Mouse (Mus musculus) neutrophil, adult 5-6 weeks (primary cell): Measurements from ENCODE around the gene Snx9. TPM values are rescaled to one million over a fixed set of nuclear protein-coding genes. Genes with fewer than 3 reads are reported as not detected.

ENCODE experiments used
- ATAC-seq: fragments of 151-379, 151-347 bp; 2 replicates; pipeline ENCODE4 v1.8.0; 2017; ENCODE audit warnings: mild to moderate bottlenecking, moderate TSS enrichment; ENCODE audit not compliant: insufficient number of reproducible peaks, poor library complexity, low FRiP score, severe bottlenecking; ENCODE audit errors: extremely low read depth
- total RNA-seq: library from RNA; stranded (forward); fragments of 200-1000 nt; gene quantifications from 2 replicates; pipeline ENCODE4 v1.2.3, GENCODE M21; 2017

The Snx9 gene
- total RNA-seq, 1 experiment from 2014 or later: 73.9 TPM

DNA sequence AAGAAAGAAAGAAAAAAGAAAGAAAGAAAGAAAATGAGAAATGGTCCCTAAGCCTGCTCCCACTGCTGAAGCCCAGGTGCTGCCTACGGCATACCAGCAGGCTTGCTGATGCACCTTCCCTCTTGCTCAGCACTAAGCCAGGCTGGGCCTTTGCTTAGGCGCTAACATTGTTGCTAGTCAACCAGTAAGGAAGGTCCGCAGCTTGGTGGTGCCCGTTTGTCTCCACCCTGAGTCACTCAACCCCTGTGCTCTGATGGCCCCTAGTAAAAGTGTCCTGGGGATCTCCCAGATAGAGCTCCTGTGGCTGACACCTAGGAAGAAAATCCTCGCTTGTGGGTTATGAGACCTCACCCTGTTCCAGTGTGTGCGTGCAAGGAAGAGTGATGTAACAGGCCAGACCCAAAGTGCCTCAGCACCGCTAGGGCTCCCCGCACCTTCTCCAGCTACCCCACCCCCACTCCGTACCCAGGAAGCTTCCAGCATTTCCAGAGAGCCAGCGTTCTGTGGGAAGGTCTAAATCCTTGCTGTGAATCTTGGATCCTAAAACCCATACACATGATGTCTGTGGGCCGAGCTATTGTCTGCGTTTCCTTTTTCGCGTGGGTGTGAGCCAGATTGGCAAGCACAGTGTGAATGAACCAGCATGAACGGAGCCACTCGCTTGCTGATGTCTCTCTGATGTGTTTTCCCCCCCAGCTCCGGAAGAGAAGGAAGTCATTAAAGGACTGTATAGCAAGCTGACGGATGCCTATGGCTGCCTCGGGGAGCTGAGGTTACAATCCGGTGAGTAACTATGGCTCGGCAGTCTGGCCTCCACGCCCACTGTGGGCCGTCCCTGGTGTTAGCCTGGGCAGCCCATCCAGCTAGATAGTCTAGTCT, 134.2 kb downstream of the Snx9 start:
- ATAC-seq: peak; percentile 66

DNA sequence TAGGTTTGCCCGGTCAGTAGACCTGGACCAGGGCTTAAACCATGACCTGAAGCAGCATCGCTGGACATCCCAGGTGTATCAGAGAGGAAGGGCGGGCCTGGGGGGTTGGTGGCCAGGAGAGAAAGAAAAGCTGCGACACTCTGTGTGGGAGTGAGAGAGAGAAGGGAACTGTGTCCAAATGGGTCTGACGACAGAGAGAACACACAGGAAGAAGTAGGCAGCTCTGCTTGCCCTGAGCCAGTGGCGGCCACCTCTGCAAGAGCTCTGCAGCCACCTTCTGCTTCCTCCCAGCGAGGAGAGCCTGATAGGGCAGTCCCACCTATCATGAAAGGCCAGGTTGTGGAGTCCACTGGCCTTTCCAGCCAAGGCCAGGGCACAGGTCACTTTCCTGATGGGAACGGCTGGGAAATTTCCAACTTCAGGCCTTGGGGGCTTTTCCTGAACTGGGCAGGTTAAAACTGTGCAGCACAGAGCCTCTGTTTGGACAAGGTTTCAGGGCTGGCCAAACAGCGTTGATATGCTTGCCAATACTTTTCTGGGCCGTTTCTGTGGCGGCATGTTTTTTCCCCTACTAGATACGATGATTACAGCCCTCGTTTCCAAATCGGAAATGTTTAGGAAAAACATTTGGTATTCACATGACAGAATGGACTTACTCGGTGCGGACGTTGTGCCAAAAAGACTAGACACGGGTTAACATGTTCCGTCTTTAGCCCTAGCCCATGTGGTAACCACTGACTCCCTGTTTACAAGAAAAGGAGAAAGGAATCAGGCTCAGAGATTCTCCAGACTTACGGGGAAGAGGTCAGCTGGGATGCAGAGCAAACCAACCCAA, 135.3 kb downstream of the Snx9 start:
- ATAC-seq: 0 out of 2 replicates have a peak, but pooled peaks have one; percentile 10

DNA sequence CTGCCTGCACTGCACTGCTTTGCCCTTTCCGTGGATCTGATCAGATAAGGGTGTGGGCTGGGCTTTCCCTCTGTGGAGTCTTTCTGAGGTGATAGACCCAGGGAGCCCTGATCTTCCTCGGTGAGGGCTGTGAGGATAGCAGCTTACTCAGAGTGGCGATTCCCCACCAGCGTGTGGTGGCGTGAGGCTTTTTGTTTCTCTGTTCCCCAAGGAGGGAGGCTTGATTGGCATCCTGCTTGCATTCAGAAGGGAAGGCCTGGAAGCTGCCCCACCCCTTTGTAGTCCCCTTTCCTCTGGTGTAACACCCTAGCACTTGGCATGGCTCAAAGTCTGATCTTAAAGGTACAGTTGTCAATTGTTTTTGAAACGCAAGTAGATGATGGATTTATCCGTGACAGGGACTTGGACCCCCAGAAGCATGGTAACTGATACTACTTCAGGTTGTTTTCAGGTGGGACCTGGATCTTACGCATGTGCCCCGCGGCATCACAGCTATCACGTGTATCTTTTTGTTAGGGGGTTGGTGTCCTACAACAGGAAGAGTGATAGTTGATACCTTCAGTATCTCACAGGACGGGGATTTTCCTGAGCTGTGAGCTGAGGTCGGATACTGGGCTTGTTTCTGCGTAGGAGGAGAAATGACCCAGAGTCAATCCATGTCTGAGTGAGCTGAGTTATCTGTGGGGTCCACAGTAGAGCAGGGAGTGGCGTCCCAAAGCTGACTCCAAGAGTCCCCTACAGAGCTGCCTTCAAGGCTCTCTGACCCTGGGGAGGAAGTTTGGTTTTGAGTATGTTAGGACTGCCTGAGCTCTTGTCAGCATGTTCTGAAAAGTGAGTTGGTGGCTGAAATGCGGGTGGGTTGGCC, 136.2 kb downstream of the Snx9 start:
- no peak for ATAC-seq

DNA sequence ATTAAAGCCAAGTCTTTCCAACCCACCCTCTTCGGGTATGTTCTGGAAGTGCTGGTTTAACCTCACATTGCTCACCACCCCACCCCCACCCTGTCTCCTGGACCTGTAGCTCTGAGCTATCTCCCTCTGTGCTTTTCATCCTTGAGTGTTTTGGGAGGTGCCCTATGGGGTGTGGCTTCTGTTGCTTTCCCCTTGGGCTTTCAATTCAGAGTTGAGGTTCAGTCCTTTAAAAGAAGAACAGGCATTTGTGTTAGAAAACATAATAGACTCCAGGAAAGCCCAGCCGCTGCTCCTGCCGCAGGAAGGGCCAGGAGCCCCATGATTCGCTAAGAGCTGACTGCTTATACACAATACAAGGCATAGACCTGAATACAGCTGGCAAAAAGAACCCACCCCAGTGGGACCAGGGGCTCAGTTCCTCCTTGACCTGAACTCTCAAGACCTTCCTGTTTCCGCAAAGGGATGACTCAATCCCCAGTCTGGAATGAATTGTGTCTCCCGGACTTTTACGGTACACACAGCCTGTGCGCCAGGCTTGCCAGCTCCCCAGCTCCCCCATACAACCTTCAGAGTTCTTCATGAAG, 136.9 kb downstream of the Snx9 start:
- no peak for ATAC-seq

DNA sequence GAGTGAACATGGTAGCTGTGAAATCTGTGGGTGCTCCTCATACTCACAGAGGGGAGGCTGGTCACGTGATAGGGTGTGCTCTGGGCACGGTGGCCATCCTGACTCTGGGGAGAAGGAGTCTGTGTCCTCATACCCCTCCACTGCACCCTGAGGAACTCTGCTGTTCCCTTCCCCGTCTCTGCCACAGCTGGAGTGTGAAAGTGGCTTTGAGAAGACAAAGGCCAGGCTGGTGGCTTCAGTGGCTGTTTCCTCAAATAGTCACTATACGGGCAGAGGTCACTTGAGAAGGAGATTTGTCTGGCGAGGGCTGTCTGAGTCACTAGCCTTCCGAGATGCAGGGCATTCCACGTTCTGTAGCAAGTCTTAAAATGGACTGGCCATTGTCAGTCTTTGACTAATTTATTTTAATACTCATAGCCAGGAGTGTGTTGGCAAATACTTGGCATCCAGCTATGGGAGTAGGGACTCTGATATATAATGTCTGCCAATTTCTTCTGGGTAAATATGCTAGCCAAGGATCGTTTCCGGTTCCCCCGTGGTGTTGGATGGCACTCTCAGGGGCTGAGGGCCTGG, 137.5 kb downstream of the Snx9 start:
- no peak for ATAC-seq

DNA sequence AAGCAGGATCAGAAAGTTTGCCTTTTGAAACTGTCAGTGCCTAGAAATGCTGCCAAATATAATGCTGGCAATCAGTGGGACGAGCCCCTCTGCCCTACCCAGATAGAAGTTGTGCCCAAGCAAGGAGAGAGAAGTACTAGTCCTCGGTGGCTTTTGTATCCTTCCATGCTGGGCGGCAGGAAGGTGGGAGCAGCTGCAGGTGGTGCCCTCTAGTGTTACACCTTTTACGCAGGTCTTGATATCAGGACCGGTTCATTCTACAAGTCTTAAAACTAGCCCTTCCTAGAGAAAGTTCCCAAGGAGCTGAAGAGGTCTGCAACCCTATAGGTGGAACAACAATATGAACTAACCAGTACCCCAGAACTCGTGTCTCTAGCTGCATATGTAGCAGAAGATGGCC, 139.7 kb downstream of the Snx9 start:
- ATAC-seq: no peak

Other genes with a start within 250 kb of the Snx9 start
- gene Synj2, start 100.0 kb downstream of the Snx9 start, total RNA-seq: 6.6 and 8.7 TPM in 2 replicates
- gene Serac1, start 238.4 kb downstream of the Snx9 start, total RNA-seq: 4.4 and 6.4 TPM in 2 replicates
- gene Gtf2h5, start 238.5 kb downstream of the Snx9 start, total RNA-seq: 37.4 and 39.6 TPM in 2 replicates